Mouse (Mus musculus): Measurements from ENCODE around the gene Pnpla7.

Pnpla7 gene

GRCm38 (mm10) chr2:25066552-25066951 lies 90.7 kb downstream of the Pnpla7 start:
- no peak for DNase-seq (ENCODE audit: low read depth in 2 of 2, low spot score in 2 of 2)

DNA sequence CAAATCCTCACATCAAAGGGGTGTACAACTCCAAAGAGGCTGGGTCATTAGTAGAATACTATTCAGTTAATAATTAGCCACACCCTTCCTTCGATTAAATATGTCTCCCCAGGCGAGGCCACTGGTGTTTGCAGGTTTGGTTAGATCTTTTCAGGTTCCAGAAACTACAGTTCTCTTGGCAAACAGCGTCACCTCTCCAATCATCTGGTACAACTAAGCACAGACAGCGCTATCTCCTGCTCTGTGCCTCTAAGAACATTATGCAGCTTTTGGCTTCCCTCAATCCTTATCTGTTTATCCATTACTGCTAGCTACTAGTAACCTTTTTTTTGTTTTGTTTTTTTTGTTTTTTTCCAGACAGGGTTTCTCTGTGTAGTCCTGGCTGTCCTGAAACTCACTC lies 93.7 kb downstream of the Pnpla7 start:
- DNase-seq (ENCODE audit: low read depth in 2 of 2, low spot score in 2 of 2), result no peak

- no peak for DNase-seq (ENCODE audit: low read depth in 2 of 2, low spot score in 2 of 2)
Observed at GRCm38 (mm10) chr2:25072398-25072797, 96.6 kb downstream of the Pnpla7 start.

GRCm38 (mm10) chr2:25075506-25075905 lies 99.7 kb downstream of the Pnpla7 start:
- DNase-seq (ENCODE audit: low read depth in 2 of 2, low spot score in 2 of 2), result no peak

GRCm38 (mm10) chr2:25078967-25079366 lies 103.1 kb downstream of the Pnpla7 start:
- DNase-seq (ENCODE audit: low read depth in 2 of 2, low spot score in 2 of 2), result no peak

DNA sequence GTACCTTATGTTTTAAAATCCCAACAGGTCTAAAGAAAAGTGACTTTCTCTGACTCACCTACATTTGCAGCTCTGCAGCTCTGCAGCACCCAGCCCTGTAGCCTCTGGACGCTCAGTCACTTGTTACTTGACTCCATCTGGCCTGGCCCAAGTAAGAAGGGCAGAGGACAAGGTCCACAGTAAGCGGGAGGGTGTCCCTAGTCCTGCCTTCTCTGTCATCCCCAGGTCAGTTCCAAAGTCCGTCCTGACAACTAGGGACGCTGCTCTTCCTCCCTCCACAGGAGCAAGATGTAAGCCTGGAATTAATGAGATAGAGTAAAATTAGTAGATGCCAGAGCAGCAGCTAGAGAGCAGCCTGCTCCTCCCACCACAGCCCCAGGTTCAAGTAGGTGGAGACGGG lies 104.2 kb downstream of the Pnpla7 start, which contains the start of gene Entpd8:
Entpd8 (plus strand) TSS at position 229 of the 400 bp plus-strand sequence.
- no peak for DNase-seq (ENCODE audit: low read depth in 2 of 2, low spot score in 2 of 2)

GRCm38 (mm10) chr2:25083697-25084096 lies 107.9 kb downstream of the Pnpla7 start:
- no peak for DNase-seq (ENCODE audit: low read depth in 2 of 2, low spot score in 2 of 2)

- DNase-seq (ENCODE audit: low read depth in 2 of 2, low spot score in 2 of 2), result no peak
Observed at GRCm38 (mm10) chr2:25085571-25085970, 109.7 kb downstream of the Pnpla7 start.

GRCm38 (mm10) chr2:25087842-25088241 lies 112.0 kb downstream of the Pnpla7 start:
- no peak for DNase-seq (ENCODE audit: low read depth in 2 of 2, low spot score in 2 of 2)

DNA sequence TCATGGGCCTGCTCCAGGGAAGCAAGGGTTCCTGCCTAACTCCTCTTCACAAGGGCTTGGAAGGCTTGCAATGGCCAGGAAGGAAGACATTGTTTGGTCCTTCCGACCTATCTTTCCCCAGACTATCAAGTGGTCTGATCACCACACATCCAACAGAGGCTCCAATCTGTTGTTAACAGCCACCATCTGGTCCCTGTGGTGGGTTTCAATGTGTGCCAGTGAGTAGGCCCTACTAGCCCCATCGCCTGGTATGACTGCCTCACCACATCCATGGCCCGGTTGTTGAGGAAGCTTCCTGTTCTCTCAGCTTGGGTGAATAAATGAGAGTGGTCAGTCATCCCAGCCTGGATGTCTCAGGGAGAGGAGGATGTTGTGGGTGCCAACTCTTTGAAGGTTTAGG lies 112.8 kb downstream of the Pnpla7 start:
- no peak for DNase-seq (ENCODE audit: low read depth in 2 of 2, low spot score in 2 of 2)

- DNase-seq (ENCODE audit: low read depth in 2 of 2, low spot score in 2 of 2), result no peak
Observed at GRCm38 (mm10) chr2:25094785-25095108, 118.9 kb downstream of the Pnpla7 start.

GRCm38 (mm10) chr2:25095109-25095850 lies 119.4 kb downstream of the Pnpla7 start, which contains the start of gene Noxa1:
Gene Noxa1 (minus strand): TSS chr2:25095149.
- DNase-seq (ENCODE audit: low read depth in 2 of 2, low spot score in 2 of 2), result no peak

- DNase-seq (ENCODE audit: low read depth in 2 of 2, low spot score in 2 of 2), result no peak
Observed at GRCm38 (mm10) chr2:25098005-25098615, 122.3 kb downstream of the Pnpla7 start.

GRCm38 (mm10) chr2:25098956-25099355 lies 123.1 kb downstream of the Pnpla7 start:
- no peak for DNase-seq (ENCODE audit: low read depth in 2 of 2, low spot score in 2 of 2)

DNA sequence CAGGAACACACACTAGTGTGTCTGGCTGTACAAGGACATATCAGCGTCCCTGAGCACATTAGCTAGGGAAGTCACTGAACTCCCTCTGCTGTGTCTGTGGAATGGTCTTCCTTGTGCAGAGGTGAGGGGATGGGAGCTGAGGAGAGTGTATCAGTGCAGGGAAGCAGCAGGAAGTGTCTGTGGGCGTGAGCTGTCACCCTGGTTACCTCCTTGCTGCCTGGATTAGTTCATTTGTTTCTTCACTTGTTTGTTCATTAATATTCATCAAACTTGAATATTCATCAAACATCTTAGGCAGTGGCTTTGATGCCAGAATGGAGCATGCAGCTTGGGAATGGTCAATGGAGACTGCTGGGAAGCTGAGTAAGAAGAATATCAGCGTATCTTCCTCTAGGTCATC lies 123.9 kb downstream of the Pnpla7 start:
- DNase-seq (ENCODE audit: low read depth in 2 of 2, low spot score in 2 of 2), result no peak

Data from CD8-positive naive resting alpha-beta T cell, adult 2 months (primary cell).